Mouse (Mus musculus): ENCODE data around the gene Abhd12b.
A peak's percentile ranks its signal among the peaks of the same experiment; 100 is the strongest.
"Not testable (repeated sequence)": the region's sequence is repeated elsewhere in the genome, so short reads cannot be mapped to it uniquely, and the experiment has no call there.

Abhd12b gene

DNA sequence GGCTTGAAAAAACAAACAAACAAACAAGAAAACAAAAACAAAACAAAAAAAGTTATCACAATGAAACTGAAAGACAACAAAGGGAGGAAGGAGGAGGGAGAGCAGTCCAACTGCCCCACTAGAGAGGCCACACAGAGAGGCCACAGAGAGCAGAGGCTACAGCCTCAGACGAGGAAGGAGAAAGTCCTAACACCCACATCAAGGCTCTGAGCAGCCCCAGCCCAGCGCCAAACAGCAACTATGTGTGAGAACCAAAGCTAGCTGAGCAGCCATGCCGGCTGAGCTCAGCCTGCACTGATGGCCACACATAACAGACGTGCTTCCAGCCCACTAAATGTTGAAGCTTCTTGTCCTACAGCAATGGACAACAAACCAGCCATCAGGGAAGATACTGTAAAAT lies 14.1 kb upstream of the Abhd12b start:
- no peak for DNase-seq (ENCODE audit: low spot score in 2 of 2)

DNA sequence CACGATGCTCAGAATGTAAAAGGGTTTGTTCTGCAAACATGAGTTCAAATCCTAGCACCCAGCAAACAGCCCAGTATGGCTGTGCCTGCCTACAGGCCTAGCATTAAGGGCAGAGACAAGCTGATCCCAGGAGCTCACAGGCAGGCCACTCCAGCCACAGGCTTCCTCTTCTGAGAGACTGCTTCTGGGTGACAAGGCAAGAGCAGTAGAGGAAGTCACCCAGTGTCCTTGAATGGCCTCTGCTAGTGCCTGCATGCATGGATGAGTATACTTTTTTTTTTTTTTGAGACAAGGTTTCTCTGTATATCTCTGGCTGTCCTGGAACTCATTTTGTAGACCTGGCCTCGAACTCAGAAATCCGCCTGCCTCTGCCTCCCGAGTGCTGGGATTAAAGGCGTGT lies 13.4 kb upstream of the Abhd12b start:
- no peak for DNase-seq (ENCODE audit: low spot score in 2 of 2)

DNA sequence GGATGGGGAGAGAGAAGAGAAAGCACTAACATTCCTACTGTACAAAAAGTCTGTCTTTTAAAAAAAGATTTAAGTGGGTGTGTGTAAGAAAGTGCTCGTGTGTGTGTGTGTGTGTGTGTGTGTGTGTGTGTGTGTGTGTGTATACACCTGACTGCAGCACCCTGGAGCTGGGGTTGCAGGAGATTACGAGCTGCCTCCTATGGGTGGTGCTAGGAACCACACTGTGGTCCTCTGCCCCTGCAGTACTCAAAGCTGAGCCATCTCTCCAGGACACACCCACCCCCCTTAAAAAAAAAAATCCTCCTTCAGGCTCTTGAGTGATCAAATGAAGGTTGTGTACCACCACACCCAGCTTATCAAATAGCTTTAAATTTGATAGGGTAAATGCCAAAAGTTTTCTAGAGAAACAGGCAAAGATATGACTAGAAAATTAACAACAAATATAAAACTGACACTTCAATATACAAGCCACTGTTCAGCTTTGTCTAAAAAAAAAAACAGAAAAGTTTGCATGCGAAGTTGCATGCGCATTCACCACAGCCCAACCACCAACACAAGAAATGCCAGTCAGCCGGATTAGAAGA lies 12.9 kb upstream of the Abhd12b start:
- DNase-seq (ENCODE audit: low spot score in 2 of 2), result no peak

DNA sequence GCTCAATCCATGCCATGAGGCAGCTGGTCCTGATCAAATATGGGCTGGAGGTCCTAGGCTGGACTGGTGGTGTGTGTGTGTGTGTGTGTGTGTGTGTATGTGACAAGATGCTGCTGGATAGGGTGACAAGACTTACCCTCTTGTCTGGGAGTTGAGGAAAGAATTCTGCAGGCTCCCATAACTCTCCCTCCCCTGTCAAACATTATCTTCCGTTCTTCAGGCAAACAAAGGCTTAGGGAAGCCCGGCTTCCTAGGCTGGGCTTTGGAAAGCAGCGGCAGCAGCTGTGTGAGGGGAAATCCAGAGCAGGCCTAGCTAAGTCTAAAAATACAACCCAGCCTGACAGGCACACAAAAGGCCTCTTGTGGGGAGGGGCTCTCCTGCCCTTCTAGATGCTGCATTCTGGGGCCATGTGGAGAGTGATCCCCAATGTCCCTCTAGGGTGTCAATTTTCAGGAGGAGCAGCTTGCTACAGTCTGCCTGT lies 9.8 kb upstream of the Abhd12b start:
- not testable (repeated sequence) for DNase-seq (ENCODE audit: low spot score in 2 of 2)

DNA sequence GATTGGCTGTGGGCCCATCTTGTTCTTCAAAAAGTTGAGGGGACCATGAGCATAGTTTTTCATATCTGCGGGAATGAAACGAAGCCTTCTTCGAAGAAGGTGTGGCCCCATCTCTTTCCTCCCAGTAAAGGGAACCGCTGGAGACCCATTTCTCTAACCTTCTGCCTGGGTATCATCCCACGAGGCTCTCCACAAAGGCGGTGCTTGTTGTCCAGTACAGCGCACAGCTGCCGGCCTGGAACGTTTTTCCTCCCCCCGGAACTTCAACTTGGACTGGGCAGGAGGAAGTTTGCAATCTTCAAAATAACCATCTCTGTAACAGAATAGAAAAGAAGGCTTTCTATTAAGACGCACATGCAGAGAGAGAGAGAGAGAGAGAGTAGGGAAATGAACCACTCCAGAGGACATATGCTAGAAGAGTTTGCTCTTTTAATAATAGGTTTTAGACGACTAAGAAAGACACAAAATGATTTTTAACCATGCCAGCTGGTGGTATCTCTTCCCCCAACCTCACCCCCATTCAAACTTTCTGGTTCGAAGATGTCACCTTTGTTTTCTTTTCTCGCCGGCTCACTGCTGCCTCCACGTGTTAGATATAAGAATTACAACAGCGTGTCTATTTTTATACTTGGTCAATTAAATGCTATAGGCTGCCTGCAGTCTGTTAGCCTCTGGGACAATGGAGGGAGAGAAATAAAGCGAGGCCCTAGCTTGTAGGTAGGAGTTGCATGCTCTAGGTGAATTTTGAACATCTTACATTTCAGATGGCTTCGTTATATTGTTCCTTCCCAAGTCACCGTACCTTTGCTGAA lies 9.1 kb upstream of the Abhd12b start:
- no peak for DNase-seq (ENCODE audit: low spot score in 2 of 2)

DNA sequence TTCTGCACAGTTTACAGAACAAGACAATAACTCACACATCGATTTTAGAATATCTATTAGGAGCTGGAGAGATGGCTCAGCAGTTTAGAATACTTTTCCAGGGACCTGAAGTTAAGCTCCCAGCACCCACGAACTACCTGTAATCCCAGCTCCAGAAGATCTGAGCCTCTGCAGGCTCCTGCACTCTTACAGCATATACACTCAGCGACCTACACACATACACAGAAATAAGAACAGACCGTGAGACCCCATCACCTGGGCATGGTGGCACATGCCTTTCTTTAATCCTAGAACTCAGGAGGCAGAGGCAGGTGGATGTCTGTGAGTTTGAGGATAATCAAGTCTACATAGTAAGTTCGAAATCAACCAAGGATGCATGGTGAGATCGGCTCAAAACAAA lies 8.4 kb upstream of the Abhd12b start:
- no peak for DNase-seq (ENCODE audit: low spot score in 2 of 2)

DNA sequence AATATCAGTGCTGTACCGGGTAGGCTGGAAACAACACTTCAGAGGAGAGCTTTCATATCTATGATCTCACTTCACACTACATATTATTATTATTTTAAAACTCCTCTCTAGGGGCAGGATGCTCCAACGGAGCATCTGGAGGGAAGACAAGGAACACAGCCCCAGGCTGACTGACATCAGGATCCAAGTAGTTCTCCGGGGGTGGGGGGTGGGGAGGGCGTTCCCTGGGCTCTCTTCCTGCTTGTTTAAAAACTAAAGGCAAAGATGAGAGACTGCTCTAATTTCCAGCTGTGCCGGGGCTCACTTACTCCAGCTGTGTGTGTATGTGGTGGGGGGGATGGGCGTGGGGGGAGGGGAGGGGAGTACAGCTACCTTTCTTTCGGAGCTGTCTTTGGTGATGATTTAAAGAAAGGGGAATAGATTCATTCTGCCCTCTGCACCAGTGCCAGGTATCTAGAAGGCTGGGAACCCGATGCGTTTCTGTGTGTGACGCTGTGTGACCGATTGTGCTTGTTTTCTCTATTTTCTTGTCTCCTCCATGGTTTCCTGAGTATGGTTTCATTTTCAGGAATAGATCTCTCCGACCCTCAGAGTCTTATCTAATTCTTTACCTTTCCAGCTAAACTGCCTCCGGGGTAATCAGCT lies 5.8 kb upstream of the Abhd12b start:
- DNase-seq (ENCODE audit: low spot score in 2 of 2), result no peak

DNA sequence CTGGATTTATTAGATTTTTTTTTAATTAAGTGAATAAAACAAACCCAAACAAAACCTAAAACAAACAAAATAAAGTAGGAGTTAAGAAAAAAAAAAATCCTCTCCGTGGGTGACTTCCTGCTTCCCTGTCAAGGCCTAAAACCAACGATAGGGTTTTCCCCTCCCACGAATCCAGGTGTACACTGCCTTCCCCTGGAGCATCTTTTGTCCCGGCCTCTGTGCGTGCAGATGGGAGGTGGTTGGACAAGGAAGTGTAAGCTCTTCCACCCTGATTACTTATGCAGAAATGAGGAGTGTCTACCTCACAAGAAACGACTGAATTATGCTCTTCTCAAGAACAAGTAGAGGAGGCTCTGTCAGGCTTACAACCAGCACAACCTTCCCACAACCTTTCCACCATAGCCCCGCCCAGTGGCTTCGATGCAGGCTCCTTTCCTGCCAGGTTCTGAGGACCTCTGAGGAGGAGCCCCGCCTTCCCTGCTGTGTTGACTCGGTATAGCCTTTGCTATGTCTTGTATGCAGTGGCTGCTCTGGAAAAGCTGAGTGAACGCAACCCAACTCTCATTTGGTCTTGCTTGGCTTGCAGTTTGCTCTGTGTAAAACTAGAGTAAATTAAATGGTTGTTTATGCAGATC lies 5.2 kb upstream of the Abhd12b start:
- no peak for DNase-seq (ENCODE audit: low spot score in 2 of 2)

DNA sequence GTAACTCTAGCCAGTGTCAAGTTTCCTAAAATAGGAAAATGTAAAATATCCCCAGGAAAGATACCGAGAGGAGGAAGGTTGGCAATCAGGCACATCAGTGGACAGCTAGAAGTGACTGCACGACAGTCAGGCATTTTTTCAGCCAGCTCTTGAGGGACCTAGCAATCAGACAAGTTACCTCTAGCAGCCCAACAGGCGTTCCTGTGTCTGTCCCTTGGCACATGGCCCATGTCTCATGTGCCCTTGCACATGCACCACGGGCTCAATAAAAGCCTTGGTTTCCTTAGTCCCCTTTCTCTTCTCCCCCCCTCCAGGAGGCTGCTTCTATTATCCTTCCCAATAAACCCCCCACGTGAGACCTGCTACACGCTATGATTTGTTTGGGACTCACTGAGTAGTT lies 2.3 kb downstream of the Abhd12b start:
- DNase-seq (ENCODE audit: low spot score in 2 of 2), result no peak

DNA sequence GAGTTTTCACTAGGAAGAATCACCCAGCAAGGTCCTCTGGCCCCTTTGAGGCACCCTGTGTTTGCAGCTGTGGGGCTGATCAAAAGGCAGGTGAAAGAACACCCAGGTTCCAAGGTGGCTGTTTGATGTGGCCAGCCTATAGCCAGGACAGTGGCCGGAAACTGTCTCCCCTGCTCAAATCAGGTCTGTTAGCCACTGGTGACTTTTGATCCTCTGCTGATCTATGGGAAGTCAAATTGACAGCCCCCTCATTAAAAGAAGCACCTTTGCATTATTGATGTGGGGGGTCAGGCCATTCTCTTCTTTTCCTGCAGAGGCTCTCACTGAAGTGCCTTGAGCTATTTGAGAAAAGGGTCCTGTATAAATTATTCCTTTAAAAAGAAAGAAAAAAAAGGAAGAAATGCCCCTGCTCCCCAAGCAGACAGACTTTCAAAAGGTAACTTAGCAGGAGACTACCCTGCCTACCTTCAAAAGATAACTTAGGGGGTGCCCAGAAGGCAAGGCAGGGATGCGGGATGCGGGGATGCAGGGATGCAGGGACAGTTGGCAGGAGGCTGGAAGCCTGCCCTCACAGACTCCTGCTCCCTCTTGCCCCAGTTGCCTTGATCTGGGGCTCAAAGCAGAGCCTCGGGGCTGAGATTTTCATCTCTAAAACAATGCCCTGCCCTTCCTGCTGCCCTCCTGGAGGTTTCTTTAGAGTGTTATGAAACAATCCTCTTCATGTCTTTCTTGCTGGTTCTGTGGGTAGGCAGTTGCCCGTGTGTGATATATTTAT lies 3.5 kb downstream of the Abhd12b start:
- no peak for DNase-seq (ENCODE audit: low spot score in 2 of 2)

DNA sequence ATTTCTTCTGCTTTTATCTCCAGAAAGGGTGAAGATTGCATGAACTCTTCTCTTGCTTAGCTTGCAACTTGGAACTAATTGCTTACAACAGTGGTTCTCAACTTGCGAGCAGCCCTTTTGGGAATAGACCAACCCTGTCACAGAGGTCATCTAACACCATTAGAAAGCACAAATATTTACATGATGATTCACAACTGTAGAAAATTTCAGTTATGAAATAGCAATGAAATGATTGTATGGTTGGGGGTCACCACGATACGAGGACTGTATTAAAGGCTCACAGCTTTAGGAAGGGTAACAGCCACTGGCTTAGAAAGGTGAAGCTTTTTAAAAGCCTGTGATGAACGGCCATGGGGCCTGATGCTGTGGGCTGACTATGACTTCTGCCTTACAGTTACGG lies 7.1 kb downstream of the Abhd12b start:
- DNase-seq (ENCODE audit: low spot score in 2 of 2), result no peak

DNA sequence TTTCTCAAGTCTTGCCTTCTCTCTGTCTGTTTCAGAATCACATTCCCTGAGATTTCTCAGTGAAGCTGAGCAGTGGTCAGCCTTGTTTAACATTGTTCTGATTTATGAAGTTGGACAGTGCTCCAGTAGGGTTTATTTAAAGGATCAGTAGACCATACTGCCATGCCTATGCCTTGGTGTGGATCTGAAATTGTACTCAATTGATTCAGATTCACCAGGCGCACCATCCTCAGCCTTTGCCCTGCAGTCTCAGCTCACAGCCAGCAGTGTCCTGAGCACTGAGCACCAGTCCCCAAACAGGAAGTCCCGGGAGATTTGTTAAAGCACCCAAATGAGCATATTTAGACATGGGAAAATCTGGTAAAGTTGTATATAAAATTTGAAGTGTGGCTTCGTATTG lies 10.8 kb downstream of the Abhd12b start:
- DNase-seq (ENCODE audit: low spot score in 2 of 2), result peak in 1 of 2 experiments; percentile 35

DNA sequence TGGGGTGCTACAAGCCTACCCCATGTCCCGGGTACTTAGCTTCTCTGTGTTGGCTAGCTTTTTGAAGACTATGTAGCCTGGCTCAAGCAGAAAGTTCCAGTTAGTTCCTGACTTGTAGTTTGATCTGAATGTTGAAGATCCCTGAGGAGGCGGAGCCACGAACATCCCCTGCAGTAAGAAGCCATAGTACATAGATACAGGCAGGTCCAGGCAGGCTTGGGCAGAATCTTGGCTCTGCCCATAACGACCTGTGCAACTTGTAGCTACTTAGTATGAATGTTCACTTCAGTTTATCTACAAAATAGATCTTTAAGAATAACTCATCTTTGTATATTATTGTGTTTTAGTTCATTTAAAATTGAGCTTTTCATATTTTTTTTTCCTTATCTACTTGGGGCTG lies 14.0 kb downstream of the Abhd12b start:
- peak in 1 of 2 experiments; percentile 51 for DNase-seq (ENCODE audit: low spot score in 2 of 2)

DNA sequence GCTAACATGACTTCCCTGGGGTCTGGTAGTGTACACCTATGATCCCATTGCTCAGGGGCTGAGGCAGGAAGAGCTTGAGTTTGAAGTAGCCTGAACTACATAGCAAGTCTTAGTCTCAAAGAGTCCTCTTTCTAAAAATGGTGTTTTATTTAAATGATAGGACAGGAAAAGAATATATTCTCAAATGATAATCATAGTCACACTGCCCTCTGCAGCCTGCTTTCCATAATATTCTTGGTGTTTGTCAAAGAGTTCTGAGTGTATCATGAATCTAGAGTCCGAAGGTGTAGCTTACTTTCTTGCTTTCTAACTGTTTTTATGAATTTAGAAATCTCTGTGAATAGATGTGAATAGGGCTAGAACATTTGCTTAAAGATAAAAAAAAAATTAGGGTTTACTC lies 16.0 kb downstream of the Abhd12b start:
- no peak for DNase-seq (ENCODE audit: low spot score in 2 of 2)

DNA sequence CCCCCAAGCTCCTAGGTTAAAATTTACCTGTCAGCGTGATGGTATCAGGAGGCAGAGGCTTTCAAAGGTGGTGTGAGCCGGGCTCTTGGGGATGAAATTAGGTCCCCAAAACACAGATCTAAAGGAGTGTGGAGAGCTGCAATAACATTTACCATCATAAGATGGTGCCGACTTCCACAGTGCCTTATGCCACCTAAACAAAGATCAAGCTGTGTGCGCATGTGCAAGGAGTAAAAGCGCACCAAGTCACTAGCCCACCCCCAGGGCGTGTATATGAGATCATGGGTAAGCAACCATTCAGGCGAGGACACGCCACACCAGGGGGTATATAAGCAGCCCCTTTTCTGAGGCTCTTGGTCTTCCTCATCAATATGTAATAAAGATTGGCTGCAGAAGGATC lies 29.6 kb downstream of the Abhd12b start:
- not testable (repeated sequence) for DNase-seq (ENCODE audit: low spot score in 2 of 2)

DNA sequence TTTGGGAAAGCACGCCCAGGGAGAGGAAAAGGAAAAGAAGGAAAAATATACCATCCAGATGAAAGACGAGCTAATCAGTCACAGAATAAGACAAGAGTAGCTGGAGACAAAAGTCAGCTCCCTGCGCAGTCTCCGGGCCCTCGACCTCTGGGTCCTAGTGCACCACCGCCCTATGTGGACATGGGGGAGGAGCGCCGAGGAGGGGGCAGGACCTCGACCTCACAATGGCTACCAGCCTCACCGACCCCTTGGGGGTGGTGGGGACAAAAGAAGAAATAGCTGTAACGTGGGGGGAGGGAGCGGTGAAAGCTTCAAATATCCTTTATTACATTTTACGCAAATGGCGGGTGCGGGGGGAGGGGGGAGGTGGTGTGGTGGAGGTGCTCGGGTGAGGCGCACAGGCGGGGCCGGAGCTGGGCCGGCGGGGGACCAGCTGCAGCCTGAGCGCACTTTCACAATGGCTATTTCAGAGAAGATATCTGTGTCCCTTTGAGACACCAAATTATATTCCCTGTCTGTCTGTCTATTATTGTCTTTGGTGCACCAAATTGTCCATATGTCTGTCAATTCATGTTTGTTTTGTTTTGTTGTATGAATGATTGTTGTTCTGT lies 30.3 kb downstream of the Abhd12b start:
- DNase-seq (ENCODE audit: low spot score in 2 of 2), result no peak

DNA sequence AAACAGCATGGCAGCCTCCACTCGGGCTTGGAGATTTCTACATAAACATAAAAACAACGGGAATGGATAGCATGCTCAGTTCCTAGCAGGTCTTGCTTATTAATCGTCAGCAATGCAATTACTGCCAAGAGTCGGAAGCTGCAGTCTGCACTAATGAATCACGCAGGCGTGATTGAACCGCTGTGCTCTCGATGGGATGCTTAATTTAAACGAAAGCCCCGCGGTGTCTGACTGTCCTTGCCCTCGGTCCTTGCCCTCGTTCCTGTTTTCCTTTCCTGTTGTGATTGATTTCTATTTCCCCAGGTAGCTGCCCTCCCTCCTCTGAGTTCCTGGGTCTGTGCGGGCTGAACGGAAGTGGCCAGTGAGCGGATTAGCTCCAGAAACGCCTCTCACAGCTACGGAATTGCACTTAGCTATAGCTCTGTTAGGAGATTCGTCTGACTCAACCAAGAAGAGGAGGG lies 38.4 kb downstream of the Abhd12b start:
- peak in 1 of 2 experiments; percentile 26 for DNase-seq (ENCODE audit: low spot score in 2 of 2)

DNA sequence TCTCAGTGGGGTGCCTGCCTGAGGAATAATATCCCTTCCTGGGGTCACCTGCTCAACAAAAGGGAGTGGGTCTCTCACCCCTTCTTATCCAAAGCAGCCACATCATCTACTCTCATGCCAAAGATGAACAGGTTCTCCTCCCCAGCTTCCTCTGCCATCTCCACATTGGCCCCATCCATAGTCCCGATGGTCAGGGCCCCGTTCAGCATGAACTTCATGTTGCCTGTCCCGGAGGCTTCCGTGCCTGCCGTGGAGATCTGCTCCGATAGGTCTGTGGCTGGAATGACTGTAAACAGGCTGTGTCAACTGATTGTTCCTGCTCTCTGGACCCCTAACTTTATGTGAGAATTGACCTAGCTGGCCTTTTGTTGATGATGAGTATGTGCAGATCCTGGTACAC lies 41.5 kb downstream of the Abhd12b start:
- peak in 1 of 2 experiments; percentile 55 for DNase-seq (ENCODE audit: low spot score in 2 of 2)

DNA sequence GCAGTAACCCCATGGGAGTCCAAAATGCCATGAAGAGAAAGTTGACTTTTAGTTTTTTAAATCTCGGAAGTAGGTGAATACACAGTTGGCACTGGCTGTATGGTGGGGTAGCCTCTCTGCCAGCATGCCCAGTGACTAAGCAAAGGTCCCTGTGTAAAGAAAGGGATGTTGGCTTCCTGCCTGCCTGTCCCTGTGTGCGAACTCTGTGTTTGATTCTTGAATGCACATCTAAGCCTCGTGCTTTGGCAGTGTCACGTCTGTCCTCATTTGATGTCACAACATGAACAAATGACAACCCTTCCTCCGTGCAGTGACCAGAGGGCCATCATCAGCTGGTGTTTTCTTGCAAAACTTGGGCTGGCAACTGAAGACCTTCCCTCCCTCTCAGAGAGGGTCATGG lies 42.4 kb downstream of the Abhd12b start:
- DNase-seq (ENCODE audit: low spot score in 2 of 2), result no peak

DNA sequence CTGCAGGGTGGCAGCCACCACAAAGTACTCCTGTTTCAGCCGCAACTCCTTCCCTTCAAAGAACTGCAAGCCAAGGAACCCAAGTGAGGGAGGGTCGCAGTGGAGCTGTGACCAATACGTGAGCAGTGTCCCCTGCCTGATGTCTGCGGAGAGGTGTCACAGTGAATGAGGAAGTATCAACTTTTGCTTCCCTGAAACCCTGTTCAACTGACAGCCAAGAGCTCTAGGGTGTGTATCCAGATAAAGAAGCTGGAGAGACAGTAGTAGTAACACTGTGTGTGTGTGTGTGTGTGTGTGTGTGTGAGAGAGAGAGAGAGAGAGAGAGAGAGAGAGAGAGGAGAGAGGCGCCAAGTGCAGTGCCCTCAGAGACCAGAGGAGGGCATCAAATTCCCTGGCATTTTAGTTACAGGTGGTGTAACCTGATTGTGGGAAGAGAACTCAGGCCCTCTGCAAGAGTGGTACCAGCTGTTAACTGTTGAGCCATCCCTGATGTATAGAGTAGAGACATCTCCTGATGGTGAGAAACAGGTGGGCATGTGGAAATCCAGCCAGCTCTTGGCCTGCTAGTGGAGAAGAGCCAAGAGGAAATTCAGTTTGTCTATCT lies 48.1 kb downstream of the Abhd12b start:
- no peak for DNase-seq (ENCODE audit: low spot score in 2 of 2)

DNA sequence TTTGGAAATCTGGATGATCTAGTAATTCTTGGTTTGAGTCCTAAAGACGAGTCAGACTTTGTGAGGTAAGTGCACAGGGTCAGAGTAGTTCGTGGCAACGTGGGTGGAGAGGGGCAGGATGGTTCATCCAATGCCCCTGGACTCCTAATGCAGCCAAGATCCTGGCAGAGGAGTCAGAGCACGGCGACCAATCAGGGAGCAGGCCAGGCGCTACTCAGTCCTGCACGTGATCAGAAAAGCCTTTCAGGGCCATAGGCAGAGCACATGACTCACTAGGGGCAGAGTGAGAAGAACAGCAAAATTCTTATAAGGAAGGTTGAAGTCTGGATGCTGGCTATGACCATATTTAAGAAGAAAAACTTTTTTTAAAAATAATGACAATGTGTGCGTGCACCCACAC lies 50.5 kb downstream of the Abhd12b start:
- no peak for DNase-seq (ENCODE audit: low spot score in 2 of 2)
